Mouse (Mus musculus): ENCODE data around the gene Unc93a.
"Not testable (repeated sequence)": the region's sequence is repeated elsewhere in the genome, so short reads cannot be mapped to it uniquely, and the experiment has no call there.

Unc93a gene

GRCm38 (mm10) chr17:13131710-13132109, at the start of gene Unc93a:
Gene Unc93a, minus strand, starts transcription at chr17:13131810.
- not testable (repeated sequence) for DNase-seq

- DNase-seq, result not testable (repeated sequence)
These were observed 48.9 kb upstream of the Unc93a start for GRCm38 (mm10) chr17:13180491-13180890.

- not testable (repeated sequence) for DNase-seq
These were observed 47.4 kb upstream of the Unc93a start for GRCm38 (mm10) chr17:13179021-13179420.

- DNase-seq, result not testable (repeated sequence)
These were observed 46.2 kb upstream of the Unc93a start for GRCm38 (mm10) chr17:13177796-13178195.

GRCm38 (mm10) chr17:13175609-13176008, 44.0 kb upstream of the Unc93a start:
- not testable (repeated sequence) for DNase-seq

GRCm38 (mm10) chr17:13174029-13174428, 42.4 kb upstream of the Unc93a start:
- DNase-seq, result peak in 1 of 2 experiments; percentile 25

- not testable (repeated sequence) for DNase-seq
These were observed 42.0 kb upstream of the Unc93a start for GRCm38 (mm10) chr17:13173578-13173977.

- DNase-seq, result not testable (repeated sequence)
These were observed 14.5 kb upstream of the Unc93a start for GRCm38 (mm10) chr17:13146128-13146527.

GRCm38 (mm10) chr17:13144580-13145215, 13.1 kb upstream of the Unc93a start:
- peak in 1 of 2 experiments; percentile 0 for DNase-seq

- not testable (repeated sequence) for DNase-seq
These were observed 11.1 kb upstream of the Unc93a start for GRCm38 (mm10) chr17:13142665-13143064.

- DNase-seq, result not testable (repeated sequence)
These were observed 3.7 kb upstream of the Unc93a start for GRCm38 (mm10) chr17:13135356-13135755.

- DNase-seq, result not testable (repeated sequence)
These were observed 742 bp upstream of the Unc93a start for GRCm38 (mm10) chr17:13132352-13132751.

- not testable (repeated sequence) for DNase-seq
These were observed 1.7 kb downstream of the Unc93a start for GRCm38 (mm10) chr17:13129737-13130465.

GRCm38 (mm10) chr17:13129324-13129723, 2.3 kb downstream of the Unc93a start:
- DNase-seq, result not testable (repeated sequence)

- DNase-seq, result not testable (repeated sequence)
These were observed 7.4 kb downstream of the Unc93a start for GRCm38 (mm10) chr17:13124241-13124640.

GRCm38 (mm10) chr17:13123308-13124038, 8.1 kb downstream of the Unc93a start:
- DNase-seq, result not testable (repeated sequence)

- not testable (repeated sequence) for DNase-seq
These were observed 18.9 kb downstream of the Unc93a start for GRCm38 (mm10) chr17:13112504-13113291.

- DNase-seq, result not testable (repeated sequence)
These were observed 25.0 kb downstream of the Unc93a start for GRCm38 (mm10) chr17:13106563-13106962.

- not testable (repeated sequence) for DNase-seq
These were observed 38.6 kb downstream of the Unc93a start for GRCm38 (mm10) chr17:13092960-13093359.

- not testable (repeated sequence) for DNase-seq
These were observed 39.4 kb downstream of the Unc93a start for GRCm38 (mm10) chr17:13092100-13092764.

- not testable (repeated sequence) for DNase-seq
These were observed 40.1 kb downstream of the Unc93a start for GRCm38 (mm10) chr17:13091510-13091909.

GRCm38 (mm10) chr17:13069227-13069626, 62.4 kb downstream of the Unc93a start:
- not testable (repeated sequence) for DNase-seq

Measured in kidney, postnatal 36 days (tissue).